Mouse (Mus musculus) granulocyte monocyte progenitor cell, adult 5-6 weeks (primary cell): Measurements from ENCODE around the gene Asap3. TPM values are rescaled to one million over a fixed set of nuclear protein-coding genes. Genes with fewer than 3 reads are reported as not detected.
A peak's percentile ranks its signal among the peaks of the same experiment; 100 is the strongest.

Experiments used
- ATAC-seq: replicated peaks from 2 replicates; pipeline ENCODE4 v1.8.0; 2016; ENCODE audit warnings: mild to moderate bottlenecking, moderate TSS enrichment, inconsistent platforms; ENCODE audit not compliant: poor library complexity, severe bottlenecking
- total RNA-seq, 2 experiments: library from RNA; stranded (forward) in 1 of 2; stranded (reverse) in 1 of 2; fragments of 200-712, 200-1000 nt in 1 of 2; fragments of >200 nt in 1 of 2; fragmentation: Nextera tagmentation in 1 of 2; gene quantifications; 2 replicates each; pipeline ENCODE4 v1.2.3; 2014 to 2017

The Asap3 gene
- total RNA-seq, 2 experiments from 2014 or later: not detected

GRCm38 (mm10) chr4:136217063-136217462 is 10.9 kb downstream of the Asap3 start:
- no peak for ATAC-seq

DNA sequence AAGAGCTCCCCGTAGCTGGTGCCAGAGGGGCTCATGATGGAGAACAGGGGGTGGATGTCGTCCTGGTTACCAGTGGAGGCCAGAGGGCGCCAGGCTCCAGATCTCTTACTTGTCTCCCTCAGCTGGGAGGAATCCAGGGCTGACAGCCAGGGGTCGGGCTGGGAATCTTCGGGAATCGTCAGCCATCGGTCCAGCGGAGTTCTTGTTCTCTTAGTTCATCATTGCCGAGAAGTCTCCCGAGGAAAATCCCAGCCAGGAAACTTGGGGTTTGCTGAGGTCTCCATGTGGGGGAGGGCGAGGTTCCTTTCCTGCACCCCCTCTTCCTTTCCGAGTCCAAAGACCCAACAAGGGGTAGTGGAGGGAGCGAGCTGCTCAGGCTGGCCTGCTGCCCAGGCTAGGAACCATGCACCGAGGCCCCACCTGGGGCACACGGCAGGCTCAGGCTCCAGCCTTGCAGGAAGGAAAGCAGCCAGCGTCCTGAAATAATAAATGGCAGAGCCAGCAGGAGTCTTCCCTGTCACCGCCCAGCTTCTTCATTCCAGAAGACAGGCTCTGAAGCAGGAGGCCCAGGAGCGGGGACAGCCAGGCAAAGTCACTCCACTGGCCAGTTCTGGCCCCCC is 12.5 kb downstream of the Asap3 start:
- ATAC-seq: no peak

DNA sequence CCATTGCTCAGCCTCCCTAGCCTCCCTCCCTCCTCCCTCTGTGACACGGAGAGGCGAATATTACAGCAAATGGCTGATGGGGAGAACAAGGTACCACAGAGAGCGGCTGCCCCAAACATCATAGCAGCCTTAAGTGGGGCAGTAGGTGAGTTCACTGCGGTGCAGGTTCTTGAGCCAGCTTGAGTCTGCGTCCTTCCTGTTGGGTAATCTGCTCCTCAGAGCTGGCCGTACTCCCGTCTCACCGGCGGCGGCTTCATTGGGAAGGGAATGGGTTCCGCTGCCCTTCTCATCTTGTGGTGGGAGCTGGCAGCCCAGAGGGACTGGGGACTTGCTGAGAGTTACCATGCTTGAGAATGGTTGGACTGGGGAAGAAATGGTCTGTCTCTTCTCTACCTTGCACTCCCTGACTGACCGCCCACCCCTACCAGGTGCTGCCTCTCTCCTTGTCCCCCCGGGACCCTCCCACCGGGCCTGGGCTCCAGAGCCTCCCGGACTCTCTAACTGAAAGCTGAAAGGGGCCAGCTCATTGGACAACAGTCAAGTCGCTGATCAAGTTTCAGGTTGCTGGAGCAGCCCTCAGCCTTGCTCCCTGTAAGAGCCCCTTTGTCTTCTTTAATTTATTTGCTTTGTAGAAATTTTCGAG is 14.1 kb downstream of the Asap3 start:
- ATAC-seq: 0 out of 2 replicates have a peak, but pooled peaks have one; percentile 40

GRCm38 (mm10) chr4:136223549-136224239 is 17.5 kb downstream of the Asap3 start:
- ATAC-seq: no peak

DNA sequence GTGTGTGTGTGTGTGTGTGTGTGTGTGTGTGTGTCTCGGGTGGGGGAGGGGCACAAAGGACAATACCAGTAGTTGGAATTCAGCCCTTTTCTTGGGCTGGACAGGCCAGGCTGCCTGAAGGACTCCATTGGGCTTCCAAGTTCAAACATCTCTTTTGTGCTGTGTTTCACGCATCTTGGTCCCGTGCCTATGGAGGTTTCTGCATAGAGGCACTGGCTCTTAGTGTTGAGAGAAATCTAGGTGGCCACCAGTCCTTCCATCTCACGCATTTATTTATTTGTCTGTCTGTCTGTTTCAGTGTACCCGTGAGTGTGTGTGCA is 18.0 kb downstream of the Asap3 start:
- no peak for ATAC-seq

GRCm38 (mm10) chr4:136224677-136225460 is 18.7 kb downstream of the Asap3 start:
- peak; percentile 58 for ATAC-seq

- ATAC-seq: no peak
Observed at GRCm38 (mm10) chr4:136227408-136227807, 21.2 kb downstream of the Asap3 start.

- ATAC-seq: no peak
Observed at GRCm38 (mm10) chr4:136228640-136229039, 22.5 kb downstream of the Asap3 start.

- ATAC-seq: no peak
Observed at GRCm38 (mm10) chr4:136238669-136239068, 32.5 kb downstream of the Asap3 start.

DNA sequence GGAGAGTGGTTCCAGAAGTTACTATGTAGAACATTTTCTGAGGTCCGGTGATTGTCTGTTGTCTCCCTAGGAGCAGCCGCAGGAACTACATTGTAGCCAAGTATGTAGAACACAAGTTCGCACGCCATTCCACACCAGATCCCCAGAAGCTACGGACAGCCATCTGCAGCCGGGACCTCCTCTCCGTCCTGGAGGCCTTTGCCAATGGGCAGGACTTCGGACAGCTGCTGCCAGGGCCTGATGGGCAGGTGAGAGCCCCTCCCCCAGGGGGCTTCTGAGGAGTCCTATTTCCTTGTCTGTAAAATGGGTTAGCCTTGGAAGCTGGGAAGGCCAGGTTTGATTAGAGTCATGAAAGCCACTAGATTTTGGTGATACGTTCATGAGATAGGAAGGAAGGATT is 32.9 kb downstream of the Asap3 start:
- no peak for ATAC-seq

GRCm38 (mm10) chr4:136239622-136240021 is 33.5 kb downstream of the Asap3 start:
- peak; percentile 89 for ATAC-seq

- peak; percentile 36 for ATAC-seq
Observed at GRCm38 (mm10) chr4:136240123-136240522, 34.0 kb downstream of the Asap3 start.

DNA sequence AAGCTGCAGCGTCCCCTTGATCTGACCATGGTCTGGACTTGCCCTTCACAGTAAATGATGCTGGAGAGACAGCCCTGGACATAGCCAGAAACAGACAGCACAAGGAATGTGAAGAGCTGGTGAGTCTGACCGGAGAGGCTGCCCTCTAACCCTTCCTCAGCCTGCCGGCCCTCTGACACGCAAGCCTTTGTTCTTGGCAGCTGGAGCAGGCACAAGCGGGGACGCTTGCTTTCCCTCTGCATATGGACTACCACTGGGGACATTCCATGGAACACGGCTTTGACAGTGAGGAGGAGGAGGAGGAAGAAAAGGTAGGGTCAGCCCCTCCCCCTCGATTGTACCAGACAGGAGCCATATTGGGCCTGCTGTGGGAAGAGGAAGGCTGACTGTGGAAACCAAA is 34.8 kb downstream of the Asap3 start:
- ATAC-seq: no peak

DNA sequence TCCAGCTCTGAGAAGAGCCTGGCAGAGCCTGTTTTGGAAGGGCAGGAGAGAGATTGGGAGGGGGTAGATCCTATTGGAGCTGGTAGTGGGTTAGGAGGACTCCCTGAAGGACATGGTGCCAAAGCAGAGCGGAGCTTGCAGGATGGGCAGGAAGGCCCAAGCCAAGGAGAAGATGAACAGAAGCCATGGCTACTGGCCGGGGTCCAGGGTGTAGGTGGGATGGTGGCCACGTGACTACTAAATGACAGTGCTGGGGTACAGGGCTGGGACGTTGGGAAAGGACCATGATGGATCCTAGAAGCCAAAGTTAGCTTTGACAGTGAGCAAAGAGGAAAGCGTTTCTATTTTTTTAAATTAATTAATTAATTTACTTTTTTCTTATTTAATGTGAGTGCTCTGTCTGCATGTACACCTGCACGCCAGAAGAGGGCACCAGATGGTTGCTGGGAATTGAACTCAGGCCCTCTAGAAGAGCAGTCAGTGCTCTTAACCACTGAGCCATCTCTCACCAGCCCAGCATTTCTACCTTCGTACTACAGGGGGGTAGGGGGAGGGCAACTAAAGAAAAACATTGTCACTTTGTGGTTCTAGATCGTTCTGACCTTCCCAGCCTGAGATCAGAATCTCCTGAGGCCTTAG is 36.0 kb downstream of the Asap3 start:
- no peak for ATAC-seq

DNA sequence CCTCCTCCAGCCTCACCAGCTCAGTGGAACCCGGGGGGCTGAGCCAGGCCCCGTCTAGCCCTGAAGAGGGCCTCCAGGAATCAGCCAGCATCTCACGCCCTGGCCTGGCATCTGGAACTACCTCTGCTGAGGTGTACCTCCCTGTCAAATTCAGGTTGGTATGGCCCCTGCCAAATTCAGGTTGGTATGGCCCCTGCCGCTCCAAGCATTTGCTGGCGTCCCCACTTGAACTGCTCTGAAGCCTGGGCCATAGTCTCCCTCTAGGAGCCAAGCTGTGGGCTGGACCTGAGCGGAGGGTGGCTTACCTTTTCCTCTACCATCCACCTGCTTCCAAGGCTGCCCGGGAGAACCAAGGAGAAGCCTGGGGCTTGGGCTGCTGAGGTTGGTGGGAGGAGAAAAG is 36.6 kb downstream of the Asap3 start:
- ATAC-seq: no peak

GRCm38 (mm10) chr4:136244208-136244607 is 38.0 kb downstream of the Asap3 start:
- no peak for ATAC-seq

DNA sequence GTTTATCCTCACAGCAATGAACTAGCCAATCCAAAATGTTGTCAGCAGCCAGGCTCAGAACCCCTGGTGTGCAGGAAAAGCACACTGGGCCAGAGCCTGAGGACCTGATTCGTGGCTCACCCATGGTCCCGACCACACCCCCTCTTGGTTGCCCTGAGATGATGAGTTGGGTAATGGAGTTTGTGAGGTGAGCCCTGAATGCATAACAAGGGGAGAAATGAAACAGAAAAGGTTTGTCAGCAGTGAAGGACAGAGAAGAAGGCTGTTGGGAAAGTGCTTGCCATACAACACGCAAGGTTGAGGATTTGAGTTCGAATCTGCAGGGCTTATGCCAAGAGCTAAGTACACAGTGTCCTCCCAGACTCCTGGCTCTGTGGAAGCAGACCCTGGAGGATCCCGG is 39.5 kb downstream of the Asap3 start:
- ATAC-seq: no peak

GRCm38 (mm10) chr4:136246568-136246969 is 40.4 kb downstream of the Asap3 start:
- no peak for ATAC-seq

DNA sequence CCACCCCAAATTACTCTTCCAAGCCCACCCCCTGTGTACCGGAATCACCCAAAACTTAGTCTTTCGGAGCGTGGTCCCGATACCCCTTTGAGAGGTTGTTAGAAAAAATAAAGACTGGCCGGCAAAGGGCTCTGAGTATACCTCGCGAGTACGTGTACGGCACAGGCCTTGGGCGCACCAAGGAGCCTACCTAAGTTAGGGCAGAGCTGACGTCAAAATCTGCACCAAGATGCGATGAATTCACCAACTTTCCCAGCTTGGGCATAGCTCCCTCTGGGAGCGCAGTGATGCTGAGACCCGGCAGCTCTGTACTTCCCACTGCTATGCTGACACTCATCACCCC is 41.2 kb downstream of the Asap3 start:
- no peak for ATAC-seq

DNA sequence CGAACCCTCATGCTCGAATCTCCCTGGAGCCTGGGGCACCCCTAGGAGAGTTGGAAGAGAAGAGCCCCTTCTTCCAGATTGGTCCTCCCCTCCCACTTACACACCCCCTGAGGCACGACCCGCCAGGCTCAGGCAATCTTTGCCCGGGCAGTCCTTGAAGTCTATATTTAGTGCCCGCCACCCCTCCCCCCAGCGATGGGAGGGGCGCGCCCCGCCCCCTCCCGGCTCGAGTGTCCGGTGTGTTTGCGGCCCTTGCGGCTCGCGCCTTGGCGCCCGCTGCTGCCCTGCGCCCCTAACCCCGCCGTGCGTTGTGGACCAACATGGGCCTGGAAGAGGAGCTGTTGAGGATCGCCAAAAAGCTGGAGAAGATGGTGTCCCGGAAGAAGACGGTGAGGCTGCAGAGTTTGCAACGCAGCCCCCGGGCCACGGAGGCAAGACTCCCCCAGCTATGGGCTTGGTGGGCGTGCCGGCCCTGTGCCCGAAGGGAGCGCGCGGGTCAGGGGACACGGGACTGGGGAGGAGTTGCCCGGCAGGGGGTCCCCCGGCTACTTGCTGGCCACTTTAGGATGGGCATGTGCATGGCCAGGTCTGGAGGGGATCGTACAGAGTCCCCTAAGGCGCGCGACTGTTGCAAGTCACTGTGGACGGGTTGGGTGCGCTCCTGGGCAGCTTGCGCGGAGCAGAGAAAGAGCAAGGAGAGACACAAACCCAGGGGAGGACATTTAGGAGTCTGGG is 41.7 kb downstream of the Asap3 start, which contains the start of gene Tcea3:
Gene Tcea3, plus strand, starts transcription at position 1 of the 735 bp plus-strand sequence.
- no peak for ATAC-seq
